Mouse (Mus musculus): Measurements from ENCODE around the gene Vps45. TPM values are rescaled to one million over a fixed set of nuclear protein-coding genes. Genes with fewer than 3 reads are reported as not detected.

Gene Vps45
- polyA plus RNA-seq, 1 experiment from 2014 or later, result 26.1 TPM

- Histone ChIP-seq H3K27me3 (ENCODE audit: insufficient read depth, poor library complexity, severe bottlenecking) (no peaks in the 10 kb centered on the region), H3K4me3 (no peak overlapping the region), H3K9me3 (no peaks in the 10 kb centered on the region), H3K36me3 (no peaks in the 10 kb centered on the region), H3K27ac (no peak overlapping the region), H3K4me1 (peaks cover 6% of the 10 kb centered on the region; the same call in 1 of the 2 replicates)
- 81% methylated on average over 6 of the region's 6 CpGs for WGBS
- DNase-seq (ENCODE audit: low spot score), result peak; percentile 61
Observed at GRCm38 (mm10) chr3:96069046-96069445, 10.8 kb upstream of the Vps45 start.

GRCm38 (mm10) chr3:96066741-96067140 is 8.5 kb upstream of the Vps45 start:
- Histone ChIP-seq H3K4me3 (no peak overlapping the region), H3K4me1 (no peaks in the 10 kb centered on the region; the same call in 1 of the 2 replicates), H3K36me3 (no peaks in the 10 kb centered on the region), H3K9me3 (no peaks in the 10 kb centered on the region), H3K27ac (no peak overlapping the region), H3K27me3 (ENCODE audit: insufficient read depth, poor library complexity, severe bottlenecking) (no peaks in the 10 kb centered on the region)
- WGBS, result 83% methylated on average over 5 of the region's 5 CpGs
- peak; percentile 62 for DNase-seq (ENCODE audit: low spot score)

- DNase-seq (ENCODE audit: low spot score), result peak; percentile 77
- Histone ChIP-seq H3K27me3 (ENCODE audit: insufficient read depth, poor library complexity, severe bottlenecking) (no peaks in the 10 kb centered on the region), H3K36me3 (no peaks in the 10 kb centered on the region), H3K27ac (no peak overlapping the region), H3K9me3 (no peaks in the 10 kb centered on the region), H3K4me3 (0 out of 2 replicates have a peak overlapping the region, but pooled peaks have one; percentile 18), H3K4me1 (no peaks in the 10 kb centered on the region; the same call in 1 of the 2 replicates)
- 30% methylated on average over 20 of the region's 20 CpGs for WGBS
Observed at GRCm38 (mm10) chr3:96065754-96066375, 7.6 kb upstream of the Vps45 start.

GRCm38 (mm10) chr3:96065147-96065546 is 6.9 kb upstream of the Vps45 start:
- Histone ChIP-seq H3K4me1 (no peaks in the 10 kb centered on the region; the same call in 1 of the 2 replicates), H3K27me3 (ENCODE audit: insufficient read depth, poor library complexity, severe bottlenecking) (no peaks in the 10 kb centered on the region), H3K9me3 (no peaks in the 10 kb centered on the region), H3K27ac (no peak overlapping the region), H3K36me3 (no peaks in the 10 kb centered on the region), H3K4me3 (no peak overlapping the region)
- 38% methylated on average over 4 of the region's 4 CpGs for WGBS
- DNase-seq (ENCODE audit: low spot score), result peak; percentile 58

- no peak overlapping the region for H3K4me3 ChIP-seq
- H3K9me3 ChIP-seq, result no peaks in the 10 kb centered on the region
- DNase-seq (ENCODE audit: low spot score), result peak; percentile 53
- H3K27me3 ChIP-seq (ENCODE audit: insufficient read depth, poor library complexity, severe bottlenecking), result no peaks in the 10 kb centered on the region
- H3K27ac ChIP-seq, result no peak overlapping the region
- no peaks in the 10 kb centered on the region for H3K36me3 ChIP-seq
- H3K4me1 ChIP-seq, result no peaks in the 10 kb centered on the region; the same call in 1 of the 2 replicates
- 80% methylated on average over 3 of the region's 3 CpGs for WGBS
Observed at GRCm38 (mm10) chr3:96064217-96064616, 6.0 kb upstream of the Vps45 start.

GRCm38 (mm10) chr3:96063299-96063698 is 5.0 kb upstream of the Vps45 start:
- H3K27me3 ChIP-seq (ENCODE audit: insufficient read depth, poor library complexity, severe bottlenecking), result no peaks in the 10 kb centered on the region
- H3K4me1 ChIP-seq, result peaks cover 4% of the 10 kb centered on the region; the same call in 1 of the 2 replicates
- H3K4me3 ChIP-seq, result no peak overlapping the region
- H3K27ac ChIP-seq, result no peak overlapping the region
- peak; percentile 16 for DNase-seq (ENCODE audit: low spot score)
- 69% methylated on average over 2 of the region's 2 CpGs for WGBS
- no peaks in the 10 kb centered on the region for H3K36me3 ChIP-seq
- no peaks in the 10 kb centered on the region for H3K9me3 ChIP-seq

GRCm38 (mm10) chr3:96060146-96060545 is 1.9 kb upstream of the Vps45 start:
- peak; percentile 9 for DNase-seq (ENCODE audit: low spot score)
- WGBS, result 76% methylated on average over 1 of the region's 1 CpGs
- Histone ChIP-seq H3K36me3 (0 out of 2 replicates have a peak, but pooled peaks cover 3% of the 10 kb centered on the region), H3K9me3 (no peaks in the 10 kb centered on the region), H3K27ac (no peak overlapping the region), H3K4me1 (peaks cover 4% of the 10 kb centered on the region; the same call in 1 of the 2 replicates), H3K27me3 (ENCODE audit: insufficient read depth, poor library complexity, severe bottlenecking) (no peaks in the 10 kb centered on the region), H3K4me3 (no peak overlapping the region)

- Histone ChIP-seq H3K9me3 (no peaks in the 10 kb centered on the region), H3K27me3 (ENCODE audit: insufficient read depth, poor library complexity, severe bottlenecking) (no peaks in the 10 kb centered on the region), H3K4me3 (peak overlapping the region; percentile 76), H3K36me3 (0 out of 2 replicates have a peak, but pooled peaks cover 11% of the 10 kb centered on the region), H3K27ac (peak overlapping the region; percentile 94), H3K4me1 (peaks cover 4% of the 10 kb centered on the region; the same call in 1 of the 2 replicates)
- WGBS, result 0% methylated on average over 26 of the region's 26 CpGs
- DNase-seq (ENCODE audit: low spot score), result peak; percentile 95
Observed at GRCm38 (mm10) chr3:96057747-96058204, 490 bp downstream of the Vps45 start.

GRCm38 (mm10) chr3:96056031-96056430 is 2.2 kb downstream of the Vps45 start:
- no peaks in the 10 kb centered on the region for H3K9me3 ChIP-seq
- 83% methylated on average over 4 of the region's 4 CpGs for WGBS
- H3K4me3 ChIP-seq, result no peak overlapping the region
- H3K27ac ChIP-seq, result no peak overlapping the region
- peak; percentile 56 for DNase-seq (ENCODE audit: low spot score)
- H3K27me3 ChIP-seq (ENCODE audit: insufficient read depth, poor library complexity, severe bottlenecking), result no peaks in the 10 kb centered on the region
- H3K4me1 ChIP-seq, result peaks cover 4% of the 10 kb centered on the region; the same call in 1 of the 2 replicates
- 0 out of 2 replicates have a peak, but pooled peaks cover 11% of the 10 kb centered on the region for H3K36me3 ChIP-seq

- no peak overlapping the region for H3K4me3 ChIP-seq
- H3K4me1 ChIP-seq, result peaks cover 4% of the 10 kb centered on the region; the same call in 1 of the 2 replicates
- H3K27ac ChIP-seq, result no peak overlapping the region
- DNase-seq (ENCODE audit: low spot score), result peak; percentile 52
- H3K36me3 ChIP-seq, result 0 out of 2 replicates have a peak, but pooled peaks cover 11% of the 10 kb centered on the region
- WGBS, result 84% methylated on average over 6 of the region's 6 CpGs
- H3K27me3 ChIP-seq (ENCODE audit: insufficient read depth, poor library complexity, severe bottlenecking), result no peaks in the 10 kb centered on the region
- no peaks in the 10 kb centered on the region for H3K9me3 ChIP-seq
Observed at GRCm38 (mm10) chr3:96055294-96055693, 3.0 kb downstream of the Vps45 start.

- H3K4me1 ChIP-seq, result no peaks in the 10 kb centered on the region
- peak; percentile 72 for DNase-seq (ENCODE audit: low spot score)
- H3K36me3 ChIP-seq, result 0 out of 2 replicates have a peak, but pooled peaks cover 11% of the 10 kb centered on the region
- no peak overlapping the region for H3K4me3 ChIP-seq
- H3K27ac ChIP-seq, result no peak overlapping the region
- H3K9me3 ChIP-seq, result no peaks in the 10 kb centered on the region
- 53% methylated on average over 2 of the region's 2 CpGs for WGBS
- H3K27me3 ChIP-seq (ENCODE audit: insufficient read depth, poor library complexity, severe bottlenecking), result no peaks in the 10 kb centered on the region
Observed at GRCm38 (mm10) chr3:96051839-96052238, 6.4 kb downstream of the Vps45 start.

GRCm38 (mm10) chr3:96051186-96051585 is 7.1 kb downstream of the Vps45 start:
- peak; percentile 51 for DNase-seq (ENCODE audit: low spot score)
- Histone ChIP-seq H3K36me3 (peaks cover 13% of the 10 kb centered on the region; the same call in 1 of the 2 replicates), H3K27me3 (ENCODE audit: insufficient read depth, poor library complexity, severe bottlenecking) (no peaks in the 10 kb centered on the region), H3K27ac (no peak overlapping the region), H3K4me1 (no peaks in the 10 kb centered on the region), H3K9me3 (no peaks in the 10 kb centered on the region), H3K4me3 (no peak overlapping the region)
- 84% methylated on average over 4 of the region's 4 CpGs for WGBS

GRCm38 (mm10) chr3:96050779-96051178 is 7.5 kb downstream of the Vps45 start:
- no peaks in the 10 kb centered on the region for H3K27me3 ChIP-seq (ENCODE audit: insufficient read depth, poor library complexity, severe bottlenecking)

More at GRCm38 (mm10) chr3:96050779-96051178, 7.5 kb downstream of the Vps45 start:
- Histone ChIP-seq H3K27ac (no peak overlapping the region), H3K36me3 (peaks cover 17% of the 10 kb centered on the region; the same call in 1 of the 2 replicates), H3K9me3 (no peaks in the 10 kb centered on the region), H3K4me3 (no peak overlapping the region), H3K4me1 (no peaks in the 10 kb centered on the region)
- DNase-seq (ENCODE audit: low spot score), result peak; percentile 55
- WGBS, result 80% methylated on average over 7 of the region's 7 CpGs
